Mouse (Mus musculus) MEL (cell line): ENCODE measurements around the gene Slc28a3. TPM values are rescaled to one million over a fixed set of nuclear protein-coding genes. Genes with fewer than 3 reads are reported as not detected.

Experiments
- DNase-seq: peaks from one replicate; pipeline ENCODE4 v3.0.0; 2011; ENCODE audit warnings: low read depth, low spot score
- H3K27ac ChIP-seq: 2 replicates; pipeline ENCODE4 v1.5.1; 2012; ENCODE audit warnings: low read depth, mild to moderate bottlenecking, control low read depth, low read length, moderate library complexity; ENCODE audit not compliant: control insufficient read depth
- H3K27me3 ChIP-seq, 2 experiments: fragments of 150-350 bp in 1 of 2; sonication (generic) in 1 of 2; 2 replicates each; pipeline ENCODE4 v1.6.1; 2012; ENCODE audit warnings: low read length in 2 of 2, mild to moderate bottlenecking in 2 of 2, improper control_type of control experiment in 1 of 2, moderate library complexity in 1 of 2; ENCODE audit not compliant: insufficient read depth in 2 of 2, control insufficient read depth in 1 of 2
- H3K36me3 ChIP-seq, 2 experiments: 2 replicates each; pipeline ENCODE4 v1.6.1; 2012 to 2014; ENCODE audit warnings: low read length in 2 of 2, improper control_type of control experiment in 1 of 2, inconsistent platforms in 1 of 2, mild to moderate bottlenecking in 1 of 2; ENCODE audit not compliant: insufficient read depth in 2 of 2, control insufficient read depth in 1 of 2
- H3K4me1 ChIP-seq, 2 experiments: fragments of 150-350 bp in 1 of 2; sonication (generic) in 1 of 2; 2 replicates each; pipeline ENCODE4 v1.6.1; 2012; ENCODE audit warnings: low read length in 2 of 2, improper control_type of control experiment in 1 of 2, mild to moderate bottlenecking in 1 of 2; ENCODE audit not compliant: insufficient read depth in 2 of 2, control insufficient read depth in 1 of 2
- H3K4me3 ChIP-seq, 2 experiments: fragments of 150-350 bp in 1 of 2; sonication (generic) in 1 of 2; 2 replicates each; pipeline ENCODE4 v1.5.1; 2012; ENCODE audit warnings: low read depth in 2 of 2, low read length in 2 of 2, mild to moderate bottlenecking in 2 of 2, moderate library complexity in 2 of 2, control low read depth in 1 of 2, improper control_type of control experiment in 1 of 2; ENCODE audit not compliant: control insufficient read depth in 1 of 2, insufficient read depth in 1 of 2
- H3K79me2 ChIP-seq: 2 replicates; pipeline ENCODE4 v1.6.1; 2012; ENCODE audit warnings: mild to moderate bottlenecking, low read length, moderate library complexity; ENCODE audit not compliant: control insufficient read depth, poor library complexity, insufficient read depth
- H3K9ac ChIP-seq: 2 replicates; pipeline ENCODE4 v1.6.1; 2012; ENCODE audit warnings: low read depth, mild to moderate bottlenecking, control low read depth, low read length, moderate library complexity; ENCODE audit not compliant: control insufficient read depth, poor library complexity, severe bottlenecking
- H3K9me3 ChIP-seq: fragments of 150-350 bp; sonication (generic); replicated peaks from 2 replicates; pipeline ENCODE4 v1.6.1; 2012; ENCODE audit warnings: mild to moderate bottlenecking, low read length, improper control_type of control experiment, moderate library complexity; ENCODE audit not compliant: insufficient read depth
- CHD2 ChIP-seq: IDR thresholded peaks from 2 replicates; pipeline ENCODE4 v1.6.1; 2011; ENCODE audit warnings: low read length, improper control_type of control experiment
- CTCF ChIP-seq, 3 experiments: IDR thresholded peaks in 2 of 3; conservative IDR thresholded peaks in 1 of 3; 2 replicates each; pipeline ENCODE4 v1.5.1; 2011 to 2012; ENCODE audit warnings: low read length in 3 of 3, low read depth in 2 of 3, mild to moderate bottlenecking in 2 of 3, improper control_type of control experiment in 1 of 3, inconsistent platforms in 1 of 3, mixed read lengths in 1 of 3, moderate library complexity in 1 of 3; ENCODE audit not compliant: control insufficient read depth in 1 of 3, insufficient read depth in 1 of 3, poor library complexity in 1 of 3, severe bottlenecking in 1 of 3
- ETS1 ChIP-seq: IDR thresholded peaks from 2 replicates; pipeline ENCODE4 v1.6.1; 2012; ENCODE audit warnings: low read depth, mild to moderate bottlenecking, inconsistent platforms, low read length, improper control_type of control experiment, moderate library complexity
- HCFC1 ChIP-seq: IDR thresholded peaks from 2 replicates; pipeline ENCODE4 v1.6.1; 2012; ENCODE audit warnings: low read depth, mild to moderate bottlenecking, inconsistent platforms, low read length, improper control_type of control experiment, moderate library complexity
- MXI1 ChIP-seq: IDR thresholded peaks from 2 replicates; pipeline ENCODE4 v1.6.1; 2011; ENCODE audit warnings: mild to moderate bottlenecking, low read depth, low read length, improper control_type of control experiment
- POLR2A ChIP-seq, 2 experiments: IDR thresholded peaks; 2 replicates each; pipeline ENCODE4 v1.6.1; 2011 to 2012; ENCODE audit warnings: low read length in 2 of 2, mild to moderate bottlenecking in 2 of 2, control low read depth in 1 of 2, improper control_type of control experiment in 1 of 2, low read depth in 1 of 2, moderate library complexity in 1 of 2; ENCODE audit not compliant: control insufficient read depth in 1 of 2, insufficient read depth in 1 of 2, poor library complexity in 1 of 2
- POLR2AphosphoS2 ChIP-seq: IDR thresholded peaks from 2 replicates; pipeline ENCODE4 v1.6.1; 2011; ENCODE audit warnings: low read length, improper control_type of control experiment
- POLR2AphosphoS5 ChIP-seq: IDR thresholded peaks from 2 replicates; pipeline ENCODE4 v1.6.1; 2012; ENCODE audit warnings: low read depth, borderline replicate concordance, mild to moderate bottlenecking, inconsistent platforms, low read length, moderate library complexity, mixed read lengths
- RAD21 ChIP-seq: IDR thresholded peaks from 2 replicates; pipeline ENCODE4 v1.6.1; 2011; ENCODE audit warnings: mild to moderate bottlenecking, low read depth, low read length, improper control_type of control experiment
- RCOR1 ChIP-seq: IDR thresholded peaks from 2 replicates; pipeline ENCODE4 v1.6.1; 2012; ENCODE audit warnings: low read depth, mild to moderate bottlenecking, inconsistent platforms, low read length, improper control_type of control experiment
- SMC3 ChIP-seq: IDR thresholded peaks from 2 replicates; pipeline ENCODE4 v1.6.1; 2011; ENCODE audit warnings: low read depth, low read length, improper control_type of control experiment
- TAL1 ChIP-seq: IDR thresholded peaks from 2 replicates; pipeline ENCODE4 v1.6.1; 2012; ENCODE audit warnings: mild to moderate bottlenecking, inconsistent platforms, low read length, moderate library complexity, mixed read lengths
- TCF12 ChIP-seq: IDR thresholded peaks from 2 replicates; pipeline ENCODE4 v1.6.1; 2014; ENCODE audit warnings: low read depth, mild to moderate bottlenecking, inconsistent platforms, low read length, improper control_type of control experiment, moderate library complexity
- USF1 ChIP-seq: IDR thresholded peaks from 2 replicates; pipeline ENCODE4 v1.6.1; 2014; ENCODE audit warnings: low read depth, mild to moderate bottlenecking, inconsistent platforms, low read length, improper control_type of control experiment, moderate library complexity
- USF2 ChIP-seq, 2 experiments: IDR thresholded peaks; 2 replicates each; pipeline ENCODE4 v1.6.1; 2011 to 2012; ENCODE audit warnings: improper control_type of control experiment in 2 of 2, low read length in 2 of 2, borderline replicate concordance in 1 of 2, inconsistent platforms in 1 of 2, low read depth in 1 of 2, mild to moderate bottlenecking in 1 of 2; ENCODE audit not compliant: insufficient read depth in 1 of 2
- ZC3H11A ChIP-seq: IDR thresholded peaks from 2 replicates; pipeline ENCODE4 v1.6.1; 2012; ENCODE audit warnings: low read depth, mild to moderate bottlenecking, inconsistent platforms, low read length, improper control_type of control experiment
- ZKSCAN1 ChIP-seq: IDR thresholded peaks from 2 replicates; pipeline ENCODE4 v1.6.1; 2012; ENCODE audit warnings: low read depth, mild to moderate bottlenecking, inconsistent platforms, low read length, improper control_type of control experiment, moderate library complexity
- ZNF384 ChIP-seq: IDR thresholded peaks from 2 replicates; pipeline ENCODE4 v1.6.1; 2012; ENCODE audit warnings: low read depth, mild to moderate bottlenecking, inconsistent platforms, low read length, improper control_type of control experiment
- polyA plus RNA-seq, 2 experiments: library from polyadenylated mRNA; stranded (reverse) in 1 of 2; unstranded in 1 of 2; fragments of >175 nt in 1 of 2; fragments of >200 nt in 1 of 2; gene quantifications; 2 replicates each; pipeline versions ENCODE4 v1.2.1 to v1.2.4; 2012; ENCODE audit warnings: low replicate concordance in 2 of 2, low read depth in 1 of 2; ENCODE audit not compliant: insufficient read length in 2 of 2, insufficient read depth in 1 of 2, missing spikeins in 1 of 2
- total RNA-seq: library from RNA; depleted of rRNA; stranded (reverse); fragments of 300-350 nt; gene quantifications from 2 replicates; pipeline ENCODE4 v1.2.3, GENCODE M21; 2012

Gene Slc28a3
- total and polyA plus RNA-seq, 3 experiments: 1.4 TPM; not detected in 2

- TF ChIP-seq POLR2AphosphoS2: no peak
- TF ChIP-seq SMC3: no peak
- TF ChIP-seq MXI1: no peak
- H3K4me3 ChIP-seq: no peak overlapping the region
- no peaks in the 10 kb centered on the region for H3K36me3 ChIP-seq
- no peaks in the 10 kb centered on the region for H3K79me2 ChIP-seq
- no peak overlapping the region for H3K27ac ChIP-seq
- H3K4me1 ChIP-seq: no peaks in the 10 kb centered on the region
- no peak overlapping the region for H3K9ac ChIP-seq
- DNase-seq: no peak
- H3K9me3 ChIP-seq: no peaks in the 10 kb centered on the region
- peaks cover 0 to 5% of the 10 kb centered on the region in 2 experiments; a peak in 2 of 4 replicates for H3K27me3 ChIP-seq
Measured at GRCm38 (mm10) chr13:58598578-58598977, 12.1 kb downstream of the Slc28a3 start.

- Histone ChIP-seq H3K27me3 (peaks cover 0 to 5% of the 10 kb centered on the region in 2 experiments; a peak in 2 of 4 replicates), H3K9ac (no peak overlapping the region), H3K36me3 (peaks cover 0 to 2% of the 10 kb centered on the region in 2 experiments; a peak in 1 of 4 replicates), H3K4me3 (no peak overlapping the region), H3K27ac (no peak overlapping the region), H3K9me3 (no peaks in the 10 kb centered on the region), H3K79me2 (no peaks in the 10 kb centered on the region), H3K4me1 (peaks cover 0 to 8% of the 10 kb centered on the region in 2 experiments; a peak in 1 of 4 replicates)
- DNase-seq: peak; percentile 73
- TF ChIP-seq CHD2 (no peak), ZC3H11A (peak; percentile 21; the same call in 1 of the 2 replicates), TAL1 (no peak), RAD21 (peak; percentile 48), SMC3 (peak; percentile 41), CTCF (IDR thresholded peaks at IDR 0.05 in 2 of 3, conservative IDR thresholded peaks at IDR 0.05 in 1 of 3; ENCODE audit: control insufficient read depth in 1 of 3, insufficient read depth in 1 of 3, low read depth in 2 of 3, low read length in 3 of 3, poor library complexity in 1 of 3, severe bottlenecking in 1 of 3) (peak; percentile 49 to 68 (median 61))
Measured at GRCm38 (mm10) chr13:58593129-58593528, 17.5 kb downstream of the Slc28a3 start.

- peaks cover 0 to 8% of the 10 kb centered on the region in 2 experiments; a peak in 1 of 4 replicates for H3K4me1 ChIP-seq
- TF ChIP-seq TAL1 (no peak), RAD21 (no peak), USF1 (peak; percentile 58)
- H3K36me3 ChIP-seq: peaks cover 0 to 4% of the 10 kb centered on the region in 2 experiments; a peak in 2 of 4 replicates
- H3K27me3 ChIP-seq: peaks cover 0 to 5% of the 10 kb centered on the region in 2 experiments; a peak in 1 of 4 replicates
- H3K9ac ChIP-seq: no peak overlapping the region
- no peak overlapping the region for H3K4me3 ChIP-seq
- DNase-seq: no peak
- no peak overlapping the region for H3K27ac ChIP-seq
- H3K79me2 ChIP-seq: no peaks in the 10 kb centered on the region
- no peaks in the 10 kb centered on the region for H3K9me3 ChIP-seq
Measured at GRCm38 (mm10) chr13:58591912-58592311, 18.8 kb downstream of the Slc28a3 start.

GRCm38 (mm10) chr13:58590630-58591029 lies 20.0 kb downstream of the Slc28a3 start:
- no peak overlapping the region for H3K4me3 ChIP-seq
- H3K4me1 ChIP-seq: peaks cover 0 to 8% of the 10 kb centered on the region in 2 experiments; a peak in 1 of 4 replicates
- H3K27me3 ChIP-seq: peaks cover 0 to 2% of the 10 kb centered on the region in 2 experiments; a peak in 1 of 4 replicates
- peak; percentile 75 for DNase-seq
- H3K9ac ChIP-seq: no peak overlapping the region
- H3K27ac ChIP-seq: no peak overlapping the region
- peaks cover 0 to 5% of the 10 kb centered on the region in 2 experiments; a peak in 2 of 4 replicates for H3K36me3 ChIP-seq
- H3K79me2 ChIP-seq: no peaks in the 10 kb centered on the region
- H3K9me3 ChIP-seq: no peaks in the 10 kb centered on the region
- TF ChIP-seq POLR2AphosphoS5 (no peak), RAD21 (peak; percentile 55), ETS1 (no peak), ZC3H11A (peak; percentile 10; the same call in 1 of the 2 replicates), CTCF (IDR thresholded peaks at IDR 0.05 in 2 of 3, conservative IDR thresholded peaks at IDR 0.05 in 1 of 3; ENCODE audit: control insufficient read depth in 1 of 3, insufficient read depth in 1 of 3, low read depth in 2 of 3, low read length in 3 of 3, poor library complexity in 1 of 3, severe bottlenecking in 1 of 3) (peak; percentile 58 to 75 (median 68)), HCFC1 (no peak), TCF12 (no peak), MXI1 (no peak), USF2 (IDR thresholded peaks at IDR 0.05; ENCODE audit: borderline replicate concordance in 1 of 2, insufficient read depth in 1 of 2, low read depth in 1 of 2, low read length in 2 of 2) (no peak), TAL1 (no peak), ZNF384 (no peak), SMC3 (peak; percentile 41), RCOR1 (no peak), ZKSCAN1 (no peak), POLR2A (IDR thresholded peaks at IDR 0.05; ENCODE audit: control insufficient read depth in 1 of 2, insufficient read depth in 1 of 2, low read depth in 1 of 2, low read length in 2 of 2, poor library complexity in 1 of 2) (no peak)
